Mouse (Mus musculus) kidney, postnatal 0 days (tissue): ENCODE data around the gene Draxin. TPM values are rescaled to one million over a fixed set of nuclear protein-coding genes. Genes with fewer than 3 reads are reported as not detected.
"Not testable (repeated sequence)": the region's sequence is repeated elsewhere in the genome, so short reads cannot be mapped to it uniquely, and the experiment has no call there.

Experiments
- ATAC-seq: fragments of 200-750 bp; cut with Nextera tagmentation; replicated peaks from 2 replicates; pipeline ENCODE4 v1.8.0; 2017; ENCODE audit warnings: low read depth, moderate number of reproducible peaks, moderate TSS enrichment, moderate library complexity; ENCODE audit not compliant: low FRiP score
- DNase-seq: peaks from one replicate; pipeline ENCODE4 v3.0.0-alpha.2; 2016; ENCODE audit warnings: low spot score
- H3K27ac ChIP-seq: fragments of 300-500 bp; sonication (generic); 2 replicates; pipeline ENCODE4 v1.5.1; 2014; ENCODE audit warnings: mild to moderate bottlenecking
- H3K27me3 ChIP-seq: fragments of 300-500 bp; sonication (generic); 2 replicates; pipeline ENCODE4 v1.6.1; 2014; ENCODE audit warnings: low read length, mixed read lengths; ENCODE audit not compliant: insufficient read depth
- H3K36me3 ChIP-seq: fragments of 300-500 bp; sonication (generic); 2 replicates; pipeline ENCODE4 v1.6.1; 2014; ENCODE audit warnings: low read length, mixed read lengths; ENCODE audit not compliant: insufficient read depth
- H3K4me1 ChIP-seq: fragments of 300-500 bp; sonication (generic); replicated peaks from 2 replicates; pipeline ENCODE4 v1.6.1; 2014; ENCODE audit warnings: antibody characterized with exemption, low read length, mixed read lengths; ENCODE audit not compliant: insufficient read depth
- H3K4me2 ChIP-seq: fragments of 300-500 bp; sonication (generic); 2 replicates; pipeline ENCODE4 v1.6.1; 2014; ENCODE audit warnings: mild to moderate bottlenecking, low read length, moderate library complexity, mixed read lengths
- H3K4me3 ChIP-seq: fragments of 300-500 bp; sonication (generic); replicated peaks from 2 replicates; pipeline ENCODE4 v1.5.1; 2014; ENCODE audit warnings: low read depth, low read length
- H3K9ac ChIP-seq: fragments of 300-500 bp; sonication (generic); 2 replicates; pipeline ENCODE4 v1.6.1; 2014; ENCODE audit warnings: low read depth, low read length
- H3K9me3 ChIP-seq: fragments of 300-500 bp; sonication (generic); replicated peaks from 2 replicates; pipeline ENCODE4 v1.6.1; 2016; ENCODE audit warnings: low read length, inconsistent platforms, mixed read lengths
- CTCF ChIP-seq: IDR thresholded peaks from 2 replicates; pipeline ENCODE4 v1.5.1; 2016; ENCODE audit warnings: antibody characterized with exemption, low read depth, mild to moderate bottlenecking, moderate library complexity
- WGBS: fragments of 180-500 bp; shearing (Covaris S2); extraction: QIAGEN DNeasy Blood & Tissue Kit; methylation state at CpG from one replicate; pipeline ENCODE4 v1.1.7; 2014; 5-methylcytosine and 5-hydroxymethylcytosine counted together
- polyA plus RNA-seq: library from polyadenylated mRNA; unstranded; fragments of >200 nt; fragmentation: Nextera tagmentation; extraction: Ambion mirVana; gene quantifications from 2 replicates; pipeline ENCODE4 v1.2.1, GENCODE M21; 2015

Gene Draxin
- polyA plus RNA-seq, 1 experiment from 2014 or later, result 0.14 TPM

DNA sequence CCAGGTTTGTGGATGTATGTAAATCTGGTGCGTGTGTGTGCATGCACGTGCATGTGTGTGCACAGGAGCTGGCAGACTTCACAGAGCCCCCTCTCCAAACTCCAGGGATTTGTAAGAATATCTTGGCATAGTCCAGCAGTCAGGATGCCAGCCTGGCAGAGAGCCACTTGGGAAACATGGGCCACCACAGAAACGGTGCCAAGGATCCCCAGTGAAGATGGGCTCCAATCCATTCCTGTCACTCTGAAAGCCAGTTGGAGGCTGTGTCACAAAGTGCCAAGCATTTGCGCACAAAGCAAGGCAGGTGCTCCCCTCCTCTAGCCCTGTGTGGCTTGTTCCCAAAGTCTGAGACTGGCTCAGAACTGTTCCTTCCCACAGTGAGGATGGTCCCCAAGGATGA is 9.1 kb downstream of the Draxin start:
- H3K27ac ChIP-seq, result no peak overlapping the region
- no peaks in the 10 kb centered on the region for H3K36me3 ChIP-seq
- no peaks in the 10 kb centered on the region for H3K4me1 ChIP-seq
- no peak for TF ChIP-seq CTCF
- no peaks in the 10 kb centered on the region for H3K27me3 ChIP-seq
- DNase-seq (no peak), ATAC-seq (no peak)
- no peak overlapping the region for H3K4me3 ChIP-seq
- H3K4me2 ChIP-seq, result no peak overlapping the region
- H3K9me3 ChIP-seq, result no peaks in the 10 kb centered on the region
- WGBS, result 82% methylated on average over 4 of the region's 4 CpGs
- H3K9ac ChIP-seq, result no peak overlapping the region

- no peak for TF ChIP-seq CTCF
- Histone ChIP-seq H3K9me3 (no peaks in the 10 kb centered on the region), H3K27me3 (no peaks in the 10 kb centered on the region), H3K4me2 (no peak overlapping the region), H3K4me1 (no peaks in the 10 kb centered on the region; the same call in 1 of the 2 replicates), H3K27ac (no peak overlapping the region), H3K36me3 (no peaks in the 10 kb centered on the region), H3K9ac (no peak overlapping the region), H3K4me3 (no peak overlapping the region)
- DNase-seq (no peak), ATAC-seq (no peak)
- WGBS, result 60% methylated on average over 9 of the region's 9 CpGs
Observed at GRCm38 (mm10) chr4:148120555-148120954, 9.9 kb downstream of the Draxin start.

DNA sequence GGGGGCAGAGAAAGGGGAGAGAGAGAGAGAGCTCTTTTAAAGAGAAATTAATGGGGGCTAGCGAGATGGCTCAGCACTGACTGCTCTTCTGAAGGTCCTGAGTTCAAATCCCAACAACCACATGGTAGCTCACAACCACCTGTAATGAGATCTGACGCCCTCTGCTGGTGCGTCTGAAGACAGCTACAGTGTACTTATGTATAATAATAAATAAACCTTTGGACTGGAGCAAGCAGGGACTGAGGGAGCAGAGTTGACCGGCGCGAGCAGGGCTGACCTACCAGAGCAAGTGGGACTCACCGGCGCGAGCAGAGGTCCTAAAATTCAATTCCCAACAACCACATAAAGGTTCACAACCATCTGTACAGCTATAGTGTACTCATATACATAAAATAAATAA is 10.9 kb downstream of the Draxin start:
- not testable (repeated sequence) for H3K4me2 ChIP-seq, H3K36me3 ChIP-seq, H3K27me3 ChIP-seq, ATAC-seq, DNase-seq, H3K27ac ChIP-seq, H3K4me1 ChIP-seq, H3K9ac ChIP-seq, H3K4me3 ChIP-seq, H3K9me3 ChIP-seq
- 87% methylated on average over 9 of the region's 9 CpGs for WGBS
- TF ChIP-seq CTCF, result peak; percentile 26; the same call in 1 of the 2 replicates

GRCm38 (mm10) chr4:148117392-148117791 is 13.1 kb downstream of the Draxin start:
- ATAC-seq, result no peak
- Histone ChIP-seq H3K9ac (no peak overlapping the region), H3K27me3 (no peaks in the 10 kb centered on the region), H3K4me1 (no peaks in the 10 kb centered on the region; the same call in 1 of the 2 replicates), H3K9me3 (no peaks in the 10 kb centered on the region), H3K36me3 (no peaks in the 10 kb centered on the region), H3K27ac (no peak overlapping the region), H3K4me2 (no peak overlapping the region), H3K4me3 (no peak overlapping the region)
- DNase-seq, result no peak
- 73% methylated on average over 4 of the region's 4 CpGs for WGBS
- TF ChIP-seq CTCF, result peak; percentile 49

DNA sequence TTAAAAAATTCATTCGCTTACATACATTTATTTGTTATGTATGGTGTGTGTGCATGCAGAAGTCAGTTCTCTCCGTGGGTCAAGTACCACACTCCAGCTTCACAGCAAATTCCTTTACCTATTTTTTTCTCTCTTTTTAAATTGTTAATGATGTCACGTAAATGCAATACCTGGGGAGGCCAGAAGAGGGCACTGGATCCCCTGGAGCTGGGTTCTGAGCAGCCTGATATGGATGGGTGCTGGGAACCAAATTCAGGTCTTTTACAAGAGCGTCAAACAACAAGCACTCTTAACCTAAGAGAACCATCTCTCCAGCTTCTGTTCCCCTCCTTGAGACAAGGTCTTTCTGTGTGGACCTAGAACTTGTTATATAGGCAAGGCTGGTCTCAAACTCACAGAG is 13.8 kb downstream of the Draxin start:
- H3K9ac ChIP-seq, result no peak overlapping the region
- no peak overlapping the region for H3K4me2 ChIP-seq
- DNase-seq, result no peak
- H3K4me3 ChIP-seq, result no peak overlapping the region
- no peaks in the 10 kb centered on the region for H3K36me3 ChIP-seq
- no peaks in the 10 kb centered on the region; the same call in 1 of the 2 replicates for H3K4me1 ChIP-seq
- no peak for ATAC-seq
- no peaks in the 10 kb centered on the region for H3K9me3 ChIP-seq
- 80% methylated on average over 4 of the region's 4 CpGs for WGBS
- H3K27me3 ChIP-seq, result no peaks in the 10 kb centered on the region
- TF ChIP-seq CTCF, result peak; percentile 48
- no peak overlapping the region for H3K27ac ChIP-seq

GRCm38 (mm10) chr4:148115467-148115866 is 15.0 kb downstream of the Draxin start:
- Histone ChIP-seq H3K9ac (no peak overlapping the region), H3K27me3 (no peaks in the 10 kb centered on the region), H3K9me3 (no peaks in the 10 kb centered on the region), H3K27ac (0 out of 2 replicates have a peak overlapping the region, but pooled peaks have one; percentile 1), H3K4me2 (peak overlapping the region; percentile 15), H3K4me1 (no peaks in the 10 kb centered on the region; the same call in 1 of the 2 replicates), H3K36me3 (no peaks in the 10 kb centered on the region), H3K4me3 (no peak overlapping the region)
- ATAC-seq (peak; percentile 18; the same call in 1 of the 2 replicates), DNase-seq (peak; percentile 68)
- peak; percentile 61; the same call in 1 of the 2 replicates for TF ChIP-seq CTCF
- 2% methylated on average over 15 of the region's 15 CpGs for WGBS

GRCm38 (mm10) chr4:148114758-148115391 is 15.6 kb downstream of the Draxin start:
- no peaks in the 10 kb centered on the region for H3K9me3 ChIP-seq
- peak; percentile 99 for TF ChIP-seq CTCF
- DNase-seq (peak; percentile 94), ATAC-seq (peak; percentile 52)
- no peaks in the 10 kb centered on the region for H3K27me3 ChIP-seq
- no peaks in the 10 kb centered on the region for H3K36me3 ChIP-seq
- H3K9ac ChIP-seq, result no peak overlapping the region
- H3K4me2 ChIP-seq, result peak overlapping the region; percentile 15
- no peak overlapping the region for H3K4me3 ChIP-seq
- 0 out of 2 replicates have a peak overlapping the region, but pooled peaks have one; percentile 1 for H3K27ac ChIP-seq
- WGBS, result 3% methylated on average over 15 of the region's 15 CpGs
- H3K4me1 ChIP-seq, result no peaks in the 10 kb centered on the region; the same call in 1 of the 2 replicates
